Mouse (Mus musculus) 3T3-L1 (cell line): ENCODE data around the gene Pnpla6.
"Not testable (repeated sequence)": the region's sequence is repeated elsewhere in the genome, so short reads cannot be mapped to it uniquely, and the experiment has no call there.

Source experiments
- DNase-seq: peaks from one replicate; pipeline ENCODE4 v3.0.0-alpha.2; 2015; ENCODE audit warnings: low read depth, low spot score

Gene Pnpla6

GRCm38 (mm10) chr8:3576211-3576960, 61.2 kb downstream of the Pnpla6 start:
- DNase-seq, result no peak

DNA sequence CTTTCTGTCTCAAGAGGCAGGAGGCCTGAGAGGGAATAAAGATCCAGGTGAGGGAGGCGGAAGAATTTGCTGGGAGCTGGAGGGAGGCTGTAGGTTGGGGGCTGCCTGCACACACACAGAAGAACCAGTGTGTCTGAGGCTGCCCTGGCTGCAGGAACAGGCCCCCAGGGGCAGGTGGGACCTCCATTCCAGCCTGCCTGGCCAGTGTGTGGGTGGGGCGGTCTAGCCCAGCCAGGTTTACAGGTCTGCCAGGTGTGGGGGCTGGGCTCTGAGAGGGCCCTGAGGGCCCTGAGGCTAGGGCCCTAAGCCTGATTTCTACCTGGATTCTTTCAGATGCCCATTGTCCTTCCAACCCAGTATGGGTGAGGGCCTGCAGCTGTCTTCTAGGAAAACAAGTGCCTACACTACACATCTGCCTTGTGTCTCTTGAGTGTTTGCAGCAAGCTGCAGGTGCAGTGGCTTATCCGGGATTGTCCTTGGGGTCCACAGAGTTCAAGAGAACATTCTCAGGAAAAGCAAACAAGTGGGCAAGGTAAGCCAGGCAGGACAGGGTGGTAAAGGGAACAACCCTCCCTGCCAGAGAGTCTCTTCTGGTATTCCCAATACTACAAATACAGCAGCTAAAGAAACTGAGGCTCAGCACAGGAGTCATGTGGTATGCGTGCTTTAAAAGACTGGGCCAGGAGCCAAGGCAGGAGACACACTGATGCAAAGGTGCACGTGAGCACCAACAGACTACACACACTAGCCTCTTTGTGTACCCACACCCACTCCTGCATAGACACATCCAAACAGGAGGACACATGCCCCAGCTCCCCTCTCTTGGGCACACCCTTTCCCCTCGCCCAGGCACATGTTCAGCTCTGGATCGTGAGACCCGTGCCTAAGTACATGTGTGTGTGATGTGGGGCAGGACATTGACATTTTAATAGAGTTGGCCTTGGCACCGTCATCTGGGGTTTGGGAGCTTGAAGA, 64.5 kb downstream of the Pnpla6 start:
- no peak for DNase-seq

GRCm38 (mm10) chr8:3581961-3582360, 66.8 kb downstream of the Pnpla6 start:
- DNase-seq, result not testable (repeated sequence)

GRCm38 (mm10) chr8:3586452-3586851, 71.3 kb downstream of the Pnpla6 start:
- DNase-seq, result no peak

DNA sequence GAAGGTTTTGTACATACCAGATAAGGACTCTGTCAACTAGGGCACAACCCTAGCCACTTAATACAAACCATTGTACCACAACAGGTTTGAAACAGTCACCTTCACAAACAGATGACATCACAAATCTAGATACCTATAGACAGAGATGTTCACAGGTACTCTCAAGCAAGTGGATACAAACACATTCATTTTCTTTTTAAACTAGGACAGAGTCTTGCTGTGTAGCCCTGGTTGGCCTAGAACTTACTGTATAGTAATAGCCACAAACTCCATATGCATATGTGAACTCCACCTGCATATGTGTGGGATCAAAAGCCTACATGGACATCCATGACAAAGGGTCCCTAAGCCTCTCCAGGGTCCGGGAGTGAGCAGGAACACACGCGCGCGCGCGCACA, 71.8 kb downstream of the Pnpla6 start, which contains the start of gene Camsap3:
TSS of gene Camsap3 (plus strand) at position 301 of the 398 bp plus-strand sequence.
- no peak for DNase-seq

DNA sequence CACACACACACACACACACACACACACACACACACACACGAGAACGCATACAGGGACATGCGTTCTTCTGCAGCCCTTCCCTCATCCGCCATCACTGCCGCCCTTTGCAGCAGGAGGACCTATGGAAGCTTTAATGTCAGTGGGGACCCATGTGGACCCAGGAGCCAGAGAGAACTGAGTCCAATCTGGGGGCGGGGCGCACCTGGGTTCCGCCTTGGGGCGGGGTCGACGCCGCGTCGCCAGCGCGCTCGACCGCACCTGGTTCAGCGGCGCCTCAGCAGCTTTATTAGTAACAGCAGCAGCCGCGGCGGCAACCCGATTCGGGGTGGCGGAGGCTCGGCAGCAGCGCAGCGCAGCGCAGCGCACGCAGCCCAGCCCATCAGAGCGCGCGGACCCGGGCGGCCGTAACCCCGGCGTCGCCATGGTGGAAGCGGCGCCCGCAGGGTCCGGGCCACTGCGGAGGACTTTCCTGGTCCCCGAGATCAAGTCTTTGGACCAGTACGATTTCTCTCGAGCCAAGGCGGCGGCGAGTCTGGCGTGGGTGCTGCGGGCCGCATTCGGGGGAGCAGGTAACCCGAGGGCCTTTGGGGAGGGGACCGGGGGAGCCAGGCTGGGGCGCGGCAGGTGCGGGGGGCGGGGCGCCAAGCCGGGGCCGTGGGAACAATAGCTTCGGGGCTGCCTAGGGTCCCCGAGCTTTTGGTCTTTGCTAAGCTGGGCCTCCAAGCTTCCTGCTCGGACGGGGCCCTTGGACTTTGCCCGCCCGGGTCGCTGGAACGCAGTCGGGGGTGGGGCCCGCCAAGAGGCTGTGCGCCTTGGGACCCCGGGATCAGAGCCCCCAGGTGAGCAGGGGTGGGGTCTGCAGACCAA, 72.4 kb downstream of the Pnpla6 start:
- DNase-seq, result no peak

DNA sequence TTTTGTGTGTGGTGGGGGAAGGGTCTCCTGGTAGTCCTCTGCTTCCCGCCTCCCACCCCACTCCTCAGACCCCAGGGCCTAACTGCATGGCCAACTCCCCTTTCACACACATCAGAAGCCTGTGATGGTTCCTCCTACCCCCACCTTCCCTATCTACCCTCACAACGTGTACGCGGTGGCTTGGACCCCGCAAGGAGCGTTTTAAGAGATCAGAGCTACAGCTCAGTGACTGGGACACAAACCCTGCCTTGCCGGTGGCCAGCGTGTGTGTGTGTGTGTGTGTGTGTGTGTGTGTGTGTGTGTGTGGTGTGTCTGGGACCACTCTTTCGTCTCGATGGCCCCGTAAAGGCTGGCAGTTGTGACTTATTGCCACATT, 73.1 kb downstream of the Pnpla6 start:
- DNase-seq, result no peak

DNA sequence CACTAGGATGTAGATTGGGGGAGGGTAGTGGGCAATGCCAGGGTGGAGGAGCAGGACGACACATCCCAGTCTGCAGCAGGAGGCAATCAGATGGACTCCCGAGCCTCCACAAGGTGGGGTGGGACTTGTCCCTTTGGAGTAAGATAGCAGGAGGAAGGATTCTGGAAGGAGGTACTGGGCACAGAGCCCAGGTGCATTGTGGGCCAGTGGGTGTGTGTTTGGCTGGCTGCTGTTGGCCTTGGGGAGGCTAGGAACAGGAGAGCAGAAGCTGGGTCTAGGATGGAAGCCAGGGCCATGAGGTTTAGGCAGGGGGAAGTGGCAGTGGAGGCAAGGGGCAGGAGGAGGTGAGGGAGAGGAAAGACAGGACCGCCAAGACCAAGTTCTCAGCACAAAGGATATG, 78.3 kb downstream of the Pnpla6 start:
- DNase-seq, result peak; percentile 33
